Mouse (Mus musculus): ENCODE measurements at regions not wholly inside any gene's neighbourhood (a gene's known extent, or its start where the extent isn't known, plus 50 kb on each side); places are given as distances from the start of the nearest gene placed in this dataset.

- DNase-seq (ENCODE audit: low read depth), result no peak
Measured at GRCm38 (mm10) chr6:31658447-31659199, 94.8 kb upstream of the Podxl start.

- no peak for DNase-seq (ENCODE audit: low read depth)
Measured at GRCm38 (mm10) chr6:31650791-31651476, 87.2 kb upstream of the Podxl start.

GRCm38 (mm10) chr6:31645261-31645660, 81.5 kb upstream of the Podxl start:
- no peak for DNase-seq (ENCODE audit: low read depth)

GRCm38 (mm10) chr6:31644504-31644903, 80.7 kb upstream of the Podxl start:
- DNase-seq (ENCODE audit: low read depth), result no peak

- DNase-seq (ENCODE audit: low read depth), result peak; percentile 24
Measured at GRCm38 (mm10) chr6:31642451-31642942, 78.7 kb upstream of the Podxl start.

GRCm38 (mm10) chr6:31640745-31641144, 77.0 kb upstream of the Podxl start:
- DNase-seq (ENCODE audit: low read depth), result no peak

GRCm38 (mm10) chr6:31639460-31639859, 75.7 kb upstream of the Podxl start:
- DNase-seq (ENCODE audit: low read depth), result peak; percentile 31

- no peak for DNase-seq (ENCODE audit: low read depth)
Measured at GRCm38 (mm10) chr6:31638434-31639220, 74.8 kb upstream of the Podxl start.

GRCm38 (mm10) chr6:31637371-31638052, 73.7 kb upstream of the Podxl start:
- no peak for DNase-seq (ENCODE audit: low read depth)

GRCm38 (mm10) chr6:31636954-31637353, 73.2 kb upstream of the Podxl start:
- no peak for DNase-seq (ENCODE audit: low read depth)

GRCm38 (mm10) chr6:31632485-31632884, 68.7 kb upstream of the Podxl start:
- no peak for DNase-seq (ENCODE audit: low read depth)

- no peak for DNase-seq (ENCODE audit: low read depth)
Measured at GRCm38 (mm10) chr6:31630009-31630408, 66.2 kb upstream of the Podxl start.

GRCm38 (mm10) chr6:31627912-31628311, 64.1 kb upstream of the Podxl start:
- no peak for DNase-seq (ENCODE audit: low read depth)

GRCm38 (mm10) chr6:31625055-31625454, 61.3 kb upstream of the Podxl start:
- DNase-seq (ENCODE audit: low read depth), result no peak

- no peak for DNase-seq (ENCODE audit: low read depth)
Measured at GRCm38 (mm10) chr6:31624374-31624773, 60.6 kb upstream of the Podxl start.

- no peak for DNase-seq (ENCODE audit: low read depth)
Measured at GRCm38 (mm10) chr6:31621023-31621422, 57.2 kb upstream of the Podxl start.

GRCm38 (mm10) chr6:31618852-31619251, 55.1 kb upstream of the Podxl start:
- DNase-seq (ENCODE audit: low read depth), result no peak

- DNase-seq (ENCODE audit: low read depth), result no peak
Measured at GRCm38 (mm10) chr6:31617341-31617740, 53.6 kb upstream of the Podxl start.

- no peak for DNase-seq (ENCODE audit: low read depth)
Measured at GRCm38 (mm10) chr6:31615426-31615970, 51.7 kb upstream of the Podxl start.

- no peak for DNase-seq (ENCODE audit: low read depth)
Measured at GRCm38 (mm10) chr6:31614563-31614962, 50.8 kb upstream of the Podxl start.

- DNase-seq (ENCODE audit: low read depth), result no peak
Measured at GRCm38 (mm10) chr6:31613590-31614319, 50.0 kb upstream of the Podxl start.

Measured in fibroblast of lung, adult 2 months (primary cell).